Mouse (Mus musculus): ENCODE measurements around the gene Olfr798.

Gene Olfr798

GRCm38 (mm10) chr10:129627834-129628233 lies at the start of gene Olfr798:
Olfr798 (minus strand) TSS chr10:129627934.
- no peak for DNase-seq

GRCm38 (mm10) chr10:129673765-129674164 lies 46.0 kb upstream of the Olfr798 start, which contains the start of gene Olfr801:
Olfr801 (minus strand) TSS chr10:129673865.
- DNase-seq: no peak

- no peak for DNase-seq
These were observed 29.7 kb upstream of the Olfr798 start, which contains the start of gene Olfr800 for GRCm38 (mm10) chr10:129657394-129657793. Olfr800 (plus strand) TSS chr10:129657694.

- no peak for DNase-seq
These were observed 24.0 kb upstream of the Olfr798 start for GRCm38 (mm10) chr10:129651763-129652162.

GRCm38 (mm10) chr10:129637184-129637583 lies 9.4 kb upstream of the Olfr798 start, which contains the start of gene Olfr799:
Olfr799 (plus strand) TSS chr10:129637484.
- DNase-seq: no peak

GRCm38 (mm10) chr10:129623251-129623650 lies 4.5 kb downstream of the Olfr798 start:
- DNase-seq: no peak

- DNase-seq: no peak
These were observed 6.0 kb downstream of the Olfr798 start for GRCm38 (mm10) chr10:129621724-129622123.

GRCm38 (mm10) chr10:129612470-129612869 lies 15.3 kb downstream of the Olfr798 start, which contains the start of gene Olfr796:
Olfr796 (minus strand) TSS chr10:129612570.
- no peak for DNase-seq

- no peak for DNase-seq
These were observed 50.7 kb downstream of the Olfr798 start for GRCm38 (mm10) chr10:129577066-129577465.
